Mouse (Mus musculus) urinary bladder, adult 2 months (tissue): ENCODE results near the gene Tom1. TPM values are rescaled to one million over a fixed set of nuclear protein-coding genes. Genes with fewer than 3 reads are reported as not detected.

Experiments used
- DNase-seq: peaks from one replicate; pipeline ENCODE4 v3.0.0; 2022; ENCODE audit warnings: low spot score
- polyA plus RNA-seq: library from polyadenylated mRNA; depleted of rRNA; stranded (reverse); fragments of >200 nt; gene quantifications from 2 replicates; pipeline ENCODE4 v1.2.3, GENCODE M21; 2012; rRNA removed

The Tom1 gene
- polyA plus RNA-seq, 1 experiment: 17.3 TPM

DNA sequence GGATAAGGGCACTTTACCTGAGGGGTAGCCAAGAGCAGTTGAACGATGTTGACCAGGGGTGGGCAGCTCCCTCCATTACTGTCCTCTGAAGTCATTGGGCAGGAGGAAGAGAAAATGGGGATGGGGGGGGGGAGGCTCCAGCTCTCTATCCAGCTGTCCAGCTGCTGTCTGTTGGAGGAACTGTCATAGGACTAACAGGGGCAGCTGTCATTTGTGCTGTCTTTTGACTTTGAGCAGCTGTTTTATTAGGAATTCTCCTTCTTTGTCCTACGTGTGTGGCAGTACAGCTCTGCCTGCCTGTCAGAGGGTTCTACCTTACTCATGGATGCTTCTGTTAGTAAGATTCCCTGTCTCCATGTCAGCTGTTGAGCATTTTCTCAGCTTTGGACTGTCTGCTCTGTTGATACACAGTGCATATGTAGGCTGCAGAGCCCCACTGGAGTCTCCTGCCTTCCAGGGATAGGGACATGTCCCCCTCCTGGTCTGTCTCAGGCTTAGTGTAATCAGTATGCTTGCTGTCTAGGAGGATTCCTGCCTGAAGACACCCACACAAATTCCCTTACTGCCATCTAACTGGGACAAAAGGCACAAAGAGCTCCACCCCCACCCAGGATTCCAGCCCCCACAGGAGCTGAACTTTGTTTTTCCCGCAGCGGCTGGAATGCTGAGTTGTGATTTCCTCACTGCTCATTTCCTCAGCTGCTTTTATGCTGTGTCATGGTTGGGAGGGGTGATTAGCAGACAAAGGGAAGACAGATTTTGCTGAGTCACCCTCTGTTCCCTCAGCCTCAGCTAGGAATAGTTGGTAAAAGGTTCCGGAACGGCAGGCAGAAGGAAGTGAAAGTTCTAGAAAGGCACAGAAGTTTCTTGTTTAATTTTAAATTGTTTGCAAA is 55.7 kb downstream of the Tom1 start:
- no peak for DNase-seq

DNA sequence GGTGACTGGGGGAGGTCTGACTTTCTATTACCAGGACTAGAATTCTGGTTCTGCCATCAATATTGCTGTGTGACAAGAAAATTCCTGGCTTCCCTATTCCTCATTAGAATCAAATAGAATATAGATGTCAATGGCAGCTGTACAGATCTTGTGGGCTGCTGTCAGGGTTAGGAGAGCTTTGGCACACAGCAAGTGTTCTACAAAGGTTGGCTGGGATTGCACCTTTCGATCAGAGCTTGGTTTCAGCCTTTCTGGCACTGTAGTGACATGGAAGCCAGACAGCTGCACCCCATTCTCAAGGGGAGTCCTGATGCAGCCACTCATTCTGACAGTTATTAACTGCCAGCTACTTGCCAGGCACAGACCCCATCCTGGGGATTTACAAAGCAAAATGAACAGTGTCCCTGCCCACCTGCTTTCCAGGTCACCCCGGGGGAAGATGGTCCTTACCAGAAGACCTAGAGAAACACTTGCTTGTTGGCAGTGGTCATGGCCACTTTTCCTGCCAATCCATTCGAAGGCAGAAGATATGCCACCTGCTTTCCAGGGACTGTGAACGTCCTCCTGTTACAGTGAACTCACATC is 57.4 kb downstream of the Tom1 start:
- DNase-seq: no peak

DNA sequence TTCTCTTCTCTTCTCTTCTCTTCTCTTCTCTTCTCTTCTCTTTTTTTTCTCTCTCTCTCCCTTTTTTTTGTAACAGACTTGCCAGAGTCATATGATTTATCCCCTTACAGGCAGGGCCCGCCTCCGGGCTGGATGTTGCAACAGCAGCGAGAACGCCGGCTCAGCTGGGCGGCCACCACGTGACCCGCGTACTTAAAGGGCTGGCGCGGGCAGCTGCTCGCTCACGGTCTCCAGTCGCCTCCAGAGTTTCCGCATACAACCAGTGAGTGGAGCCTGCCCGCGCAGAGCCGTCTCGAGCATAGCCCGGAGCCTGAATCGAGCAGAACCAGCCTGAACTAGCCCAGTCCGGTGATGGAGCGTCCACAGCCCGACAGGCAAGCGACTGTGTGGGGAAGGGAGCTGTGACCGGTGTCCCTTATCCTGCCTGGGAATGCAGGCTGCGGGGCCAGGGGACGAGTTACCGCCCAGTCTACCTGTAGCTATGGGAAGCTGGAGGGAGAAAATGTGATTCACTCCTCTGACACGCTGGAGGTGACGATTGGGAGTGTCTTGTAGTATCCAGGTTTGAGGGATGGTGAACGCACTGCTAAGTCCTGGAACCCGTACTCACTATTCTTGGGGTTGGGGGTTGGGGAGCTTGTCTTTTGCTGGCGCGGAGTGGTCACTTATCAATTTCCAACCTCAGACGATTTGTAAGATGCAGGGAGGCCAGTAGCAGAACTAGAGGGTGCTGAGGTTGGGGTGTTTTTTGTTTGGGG is 60.1 kb downstream of the Tom1 start, which contains the start of gene Hmox1:
TSS of gene Hmox1 (plus strand) at position 223 of the 758 bp plus-strand sequence.
- peak; percentile 89 for DNase-seq

GRCm38 (mm10) chr8:75102956-75103355 is 69.5 kb downstream of the Tom1 start:
- no peak for DNase-seq

DNA sequence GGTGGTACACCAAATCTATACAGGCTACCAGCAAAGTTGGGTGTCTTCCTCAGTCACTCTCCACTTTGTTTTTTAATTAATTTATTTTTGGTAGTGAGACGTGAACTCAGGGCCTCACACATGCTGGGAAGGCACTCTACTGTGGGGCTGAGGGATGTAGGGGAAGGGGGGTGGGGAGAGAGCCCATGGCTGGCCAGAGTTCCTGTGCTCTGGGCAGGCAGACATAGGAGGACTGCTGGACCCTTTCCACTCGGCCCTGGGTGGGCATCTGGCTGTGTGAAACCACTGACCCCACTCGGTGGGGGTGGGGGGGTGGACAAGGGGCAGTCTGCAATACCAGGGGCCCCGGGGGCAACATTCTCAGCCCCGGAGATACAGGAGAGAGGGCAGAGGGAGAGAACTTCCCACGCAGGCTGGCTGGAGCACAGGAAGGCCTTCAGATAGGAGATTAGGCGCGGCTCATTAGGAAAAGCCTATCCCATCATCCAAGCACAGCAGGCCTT is 69.9 kb downstream of the Tom1 start:
- DNase-seq: no peak

GRCm38 (mm10) chr8:75108527-75109235 is 75.2 kb downstream of the Tom1 start:
- DNase-seq: peak; percentile 53

GRCm38 (mm10) chr8:75109236-75109967 is 75.9 kb downstream of the Tom1 start, which contains the start of gene Mcm5:
Gene Mcm5 (plus strand): TSS chr8:75109569.
- DNase-seq: peak; percentile 92

DNA sequence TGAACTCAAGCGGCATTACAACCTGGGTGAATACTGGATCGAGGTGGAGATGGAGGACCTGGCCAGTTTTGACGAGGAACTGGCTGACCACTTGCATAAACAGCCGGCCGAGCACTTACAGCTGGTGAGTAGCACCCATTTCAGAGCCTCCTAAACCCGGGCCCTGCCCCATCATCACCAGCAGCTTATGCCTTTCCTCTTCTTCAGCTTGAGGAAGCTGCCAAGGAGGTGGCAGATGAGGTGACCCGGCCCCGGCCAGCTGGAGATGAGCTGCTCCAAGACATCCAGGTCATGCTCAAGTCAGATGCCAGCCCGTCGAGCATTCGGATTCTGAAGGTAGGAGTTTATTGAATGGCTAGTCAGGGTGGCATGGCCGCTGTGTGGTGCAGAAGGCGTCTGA is 76.6 kb downstream of the Tom1 start:
- no peak for DNase-seq

- no peak for DNase-seq
Measured at GRCm38 (mm10) chr8:75118505-75118904, 85.0 kb downstream of the Tom1 start.

- DNase-seq: no peak
Measured at GRCm38 (mm10) chr8:75119287-75119686, 85.8 kb downstream of the Tom1 start.

Other genes with a start within 250 kb of the Tom1 start
- 0.06 TPM in 1 of 2 replicates, not detected in the other for gene Isx, start 160.5 kb upstream of the Tom1 start, polyA plus RNA-seq
- gene Hmgxb4, start 40.3 kb upstream of the Tom1 start, polyA plus RNA-seq: 27.8 and 30.9 TPM in 2 replicates
- gene Hmox1, start 59.9 kb downstream of the Tom1 start, polyA plus RNA-seq: 24.1 and 24.2 TPM in 2 replicates
- 7.4 and 10.7 TPM in 2 replicates for gene Mcm5, start 75.9 kb downstream of the Tom1 start, polyA plus RNA-seq
- 6.9 and 13.6 TPM in 2 replicates for gene Rasd2, start 180.2 kb downstream of the Tom1 start, polyA plus RNA-seq